Mouse (Mus musculus): ENCODE data around the gene Nr2e3.
"Not testable (repeated sequence)": the region's sequence is repeated elsewhere in the genome, so short reads cannot be mapped to it uniquely, and the experiment has no call there.

Gene Nr2e3

DNA sequence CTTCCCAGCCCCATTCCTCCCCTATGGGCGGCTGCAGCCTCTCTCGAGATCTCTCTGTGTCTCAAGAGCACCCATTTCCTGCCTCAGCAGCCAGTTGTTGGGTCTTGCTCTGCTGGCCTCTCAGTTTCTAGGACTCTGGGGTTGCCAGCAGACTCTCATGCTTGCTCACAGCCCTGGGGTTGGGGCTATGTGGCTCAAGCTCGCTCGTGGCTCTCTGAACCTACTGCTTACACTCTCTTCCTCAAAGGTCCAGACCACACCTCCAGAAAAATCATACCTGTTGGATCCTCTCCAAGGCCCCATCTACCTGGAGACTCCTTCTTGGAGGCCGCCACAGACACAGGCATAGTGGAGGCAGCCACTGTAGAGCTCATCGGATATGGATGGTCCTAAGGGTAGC, 10.9 kb downstream of the Nr2e3 start:
- DNase-seq = no peak

DNA sequence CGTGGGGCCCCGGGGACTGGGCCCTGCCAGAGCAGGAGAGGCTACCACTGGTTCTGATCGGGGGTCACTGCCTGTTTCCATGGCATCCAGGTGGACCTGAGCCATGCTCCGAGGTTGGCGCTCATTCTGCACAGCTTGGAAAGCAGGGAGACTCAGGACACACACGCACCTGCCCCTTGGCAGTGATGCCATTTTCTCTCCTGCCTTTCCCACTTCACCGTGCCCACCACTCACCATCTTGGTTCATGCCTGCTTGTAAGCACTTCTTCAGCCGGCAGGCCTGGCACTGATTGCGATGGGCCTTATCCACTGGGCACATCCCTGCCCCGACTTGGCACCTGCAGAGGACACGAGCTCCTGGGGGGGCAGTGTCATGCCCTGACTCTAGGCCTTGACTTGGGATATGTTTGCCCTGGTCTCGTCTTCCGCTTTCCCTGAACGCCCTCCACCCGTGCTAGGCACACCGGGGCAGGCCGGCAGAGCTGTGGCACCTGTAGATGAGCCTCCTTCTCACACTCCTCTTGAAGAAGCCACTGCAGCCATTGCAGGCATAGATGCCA, 11.7 kb downstream of the Nr2e3 start:
- DNase-seq = no peak

GRCm38 (mm10) chr9:59948226-59948625, 12.2 kb downstream of the Nr2e3 start:
- DNase-seq = no peak

GRCm38 (mm10) chr9:59947271-59947670, 13.2 kb downstream of the Nr2e3 start:
- DNase-seq = no peak

DNA sequence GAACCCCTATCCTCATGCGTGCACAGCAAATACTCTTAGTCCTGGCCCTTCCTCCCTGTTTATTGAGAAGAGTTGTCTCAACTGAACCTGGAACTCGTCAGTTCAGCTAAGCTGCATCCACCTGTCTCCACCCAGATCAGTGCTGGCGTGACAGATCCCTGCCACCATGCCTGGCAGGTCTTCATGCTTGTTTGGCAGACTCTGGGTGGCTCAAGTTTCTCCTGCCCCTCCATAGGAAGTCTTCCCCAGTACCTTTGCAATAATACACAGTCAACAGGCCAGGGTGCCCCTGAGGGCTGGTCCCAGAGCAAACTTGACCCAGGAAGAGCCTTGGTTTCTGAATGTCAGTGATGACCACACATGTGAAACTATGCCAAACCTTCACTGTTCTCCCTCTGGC, 15.2 kb downstream of the Nr2e3 start:
- DNase-seq = no peak

DNA sequence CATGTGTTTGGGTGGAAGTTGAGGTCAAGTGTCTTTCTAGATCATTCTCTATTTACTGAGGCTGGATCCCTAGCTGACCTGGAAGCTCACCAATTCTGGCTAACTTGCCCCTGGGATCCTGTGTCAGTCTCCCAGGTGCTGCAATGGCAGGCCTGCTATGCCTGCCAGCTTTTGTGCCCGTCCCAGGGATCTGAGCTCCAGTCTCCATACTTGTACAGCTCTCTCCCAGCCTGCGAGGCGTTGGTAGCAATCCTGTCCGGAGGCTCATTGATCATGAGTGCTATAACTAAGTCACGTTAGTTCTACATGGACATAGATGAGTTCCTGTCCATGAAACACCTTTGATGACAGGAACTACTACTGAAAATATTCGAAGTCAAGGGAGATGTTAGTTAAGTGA, 16.6 kb downstream of the Nr2e3 start:
- DNase-seq = no peak

GRCm38 (mm10) chr9:59942501-59943085, 17.9 kb downstream of the Nr2e3 start:
- DNase-seq = no peak

DNA sequence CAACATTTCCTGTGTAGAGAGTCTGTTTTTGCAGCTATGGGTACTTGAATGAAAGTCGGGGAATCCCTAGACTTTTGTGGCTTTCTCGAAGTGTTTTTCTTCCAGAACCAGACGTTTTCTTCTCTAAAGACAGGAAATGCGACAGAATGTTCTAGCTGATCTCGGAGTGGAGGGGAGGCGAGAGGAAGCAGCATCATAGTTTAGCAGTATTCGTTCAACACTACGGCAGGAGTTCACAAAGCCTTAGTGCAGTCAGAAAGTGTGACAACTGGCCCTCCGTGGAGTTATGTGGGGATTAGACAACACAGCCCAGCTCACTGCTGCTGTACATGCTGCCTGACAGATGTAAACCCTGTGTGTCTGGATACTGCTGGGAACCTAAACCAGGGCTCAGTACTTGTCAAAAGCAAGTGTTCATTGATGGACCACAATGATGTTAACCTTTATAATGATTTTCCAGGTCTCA, 18.5 kb downstream of the Nr2e3 start:
- no peak for DNase-seq

- no peak for DNase-seq
Observed at GRCm38 (mm10) chr9:59940913-59941884, 19.3 kb downstream of the Nr2e3 start.

- no peak for DNase-seq
Observed at GRCm38 (mm10) chr9:59939691-59940090, 20.8 kb downstream of the Nr2e3 start.

DNA sequence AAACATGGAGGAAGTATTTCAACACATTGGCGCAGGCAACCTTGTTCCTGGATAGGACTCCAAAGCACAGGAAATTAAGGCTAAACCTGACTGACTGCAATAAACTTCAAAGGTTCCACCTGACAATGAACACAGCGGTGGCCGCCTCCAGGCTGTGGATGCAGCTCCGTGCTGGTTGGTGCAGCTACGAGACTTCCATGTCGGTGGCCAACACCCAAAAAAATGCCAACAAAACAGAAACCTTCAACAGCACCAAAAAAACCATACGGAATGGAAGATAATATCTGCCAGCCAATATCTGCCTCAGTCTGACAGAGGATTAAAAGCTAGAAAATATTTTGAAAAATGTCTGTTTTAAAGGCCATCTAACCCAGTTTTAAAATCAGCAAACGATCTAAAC, 21.9 kb downstream of the Nr2e3 start:
- no peak for DNase-seq

- not testable (repeated sequence) for DNase-seq
Observed at GRCm38 (mm10) chr9:59935866-59936265, 24.6 kb downstream of the Nr2e3 start.

DNA sequence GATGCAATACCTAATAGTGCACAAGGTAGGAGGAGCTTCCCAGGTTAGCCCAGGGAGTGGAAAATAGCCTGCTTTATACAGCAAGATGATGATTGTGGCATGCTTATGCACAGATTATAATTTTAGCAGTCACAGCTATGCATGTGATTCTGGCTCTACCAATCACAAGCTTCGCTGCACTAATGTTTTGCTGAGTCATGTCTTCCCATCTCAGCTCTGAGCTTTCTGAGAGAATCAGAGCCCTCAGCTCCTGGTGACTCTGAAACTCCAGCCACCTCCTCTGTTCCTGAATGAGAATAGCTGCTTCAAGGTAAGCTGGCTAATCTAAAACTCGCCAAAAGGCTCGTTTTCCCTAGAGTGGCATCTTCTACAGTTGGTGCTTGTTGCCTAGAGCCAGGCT, 30.2 kb downstream of the Nr2e3 start:
- DNase-seq = no peak

GRCm38 (mm10) chr9:59914761-59915160, 45.7 kb downstream of the Nr2e3 start:
- no peak for DNase-seq

DNA sequence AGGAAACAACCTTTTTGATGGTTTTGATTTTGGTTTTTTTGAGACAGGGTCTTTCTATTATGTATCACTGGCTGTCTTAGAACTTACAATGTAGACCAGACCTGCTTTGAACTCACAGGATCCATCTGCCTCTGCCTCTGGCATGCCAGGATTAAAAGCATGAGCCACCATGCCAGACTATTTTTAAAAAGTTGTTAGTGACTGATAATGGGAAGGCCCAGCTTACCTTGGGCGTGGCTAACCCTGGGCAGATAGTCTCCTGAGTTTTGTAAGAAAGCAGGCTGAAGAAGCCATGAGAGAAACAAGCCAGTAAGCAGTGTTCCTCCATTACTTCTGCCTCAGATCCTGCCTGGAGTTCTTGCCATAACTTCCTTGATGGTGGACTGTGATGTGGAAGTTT, 57.1 kb downstream of the Nr2e3 start:
- DNase-seq = no peak
